Mouse (Mus musculus) right cerebral cortex, adult 2 months (tissue): ENCODE data around the gene Cpt2.

Experiments used
- DNase-seq, 2 experiments: peaks; one replicate each; pipeline ENCODE4 v3.0.0; 2021 to 2022; ENCODE audit warnings: low spot score in 2 of 2

Gene Cpt2

GRCm38 (mm10) chr4:107921152-107921695, 2.2 kb downstream of the Cpt2 start:
- no peak for DNase-seq

GRCm38 (mm10) chr4:107920336-107920735, 3.1 kb downstream of the Cpt2 start:
- no peak for DNase-seq

GRCm38 (mm10) chr4:107910020-107910419, 13.4 kb downstream of the Cpt2 start:
- no peak for DNase-seq

DNA sequence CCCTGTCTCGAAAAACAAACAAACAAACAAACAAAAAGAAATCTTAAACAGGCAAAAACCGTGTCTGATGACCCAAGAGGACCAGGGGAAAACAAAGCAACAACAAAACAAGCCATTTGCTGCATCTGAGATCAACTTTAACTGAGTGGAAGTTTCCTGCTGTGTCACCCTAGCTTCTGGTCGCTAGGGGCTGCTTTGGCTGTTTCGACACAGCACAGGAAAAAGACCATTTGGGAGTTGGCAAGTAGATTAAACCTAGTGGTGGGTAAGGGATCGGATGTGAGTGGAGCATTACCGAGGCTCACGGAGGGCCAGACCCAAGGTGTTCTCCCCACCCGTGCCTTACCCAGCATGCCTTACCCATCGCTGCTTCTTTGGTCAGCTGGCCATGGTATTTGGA, 16.8 kb downstream of the Cpt2 start:
- DNase-seq: no peak

GRCm38 (mm10) chr4:107904252-107904651, 19.2 kb downstream of the Cpt2 start:
- DNase-seq: no peak

DNA sequence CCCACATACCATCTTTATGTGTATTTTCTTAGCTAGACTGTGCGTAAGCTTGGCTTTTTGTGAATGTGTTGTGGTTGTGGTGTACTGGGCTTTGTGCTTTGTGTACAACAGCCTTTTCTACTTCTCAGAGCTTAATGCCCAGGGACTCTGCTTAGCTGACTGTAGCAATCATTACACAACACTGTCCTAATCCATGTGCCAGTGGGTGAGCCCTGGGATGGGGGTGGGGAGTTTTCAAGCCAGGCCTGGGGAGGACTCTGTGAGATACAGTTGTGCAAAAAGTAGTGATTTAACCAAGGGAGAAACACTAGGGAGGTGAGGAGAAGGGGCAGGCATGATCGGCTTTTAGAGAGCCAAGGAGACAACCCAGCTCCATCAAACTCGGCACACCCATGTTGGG, 23.2 kb downstream of the Cpt2 start:
- no peak for DNase-seq

- DNase-seq: no peak
Observed at GRCm38 (mm10) chr4:107899211-107899927, 24.0 kb downstream of the Cpt2 start.

GRCm38 (mm10) chr4:107892663-107893062, 30.7 kb downstream of the Cpt2 start:
- DNase-seq: no peak

- DNase-seq: peak; percentile 95 to 96
Observed at GRCm38 (mm10) chr4:107889731-107890432, 33.5 kb downstream of the Cpt2 start, which contains the start of gene 0610037L13Rik. 0610037L13Rik (plus strand) TSS chr4:107889813.

GRCm38 (mm10) chr4:107889385-107889730, 34.1 kb downstream of the Cpt2 start:
- no peak for DNase-seq

GRCm38 (mm10) chr4:107886371-107886770, 37.0 kb downstream of the Cpt2 start:
- DNase-seq: no peak

DNA sequence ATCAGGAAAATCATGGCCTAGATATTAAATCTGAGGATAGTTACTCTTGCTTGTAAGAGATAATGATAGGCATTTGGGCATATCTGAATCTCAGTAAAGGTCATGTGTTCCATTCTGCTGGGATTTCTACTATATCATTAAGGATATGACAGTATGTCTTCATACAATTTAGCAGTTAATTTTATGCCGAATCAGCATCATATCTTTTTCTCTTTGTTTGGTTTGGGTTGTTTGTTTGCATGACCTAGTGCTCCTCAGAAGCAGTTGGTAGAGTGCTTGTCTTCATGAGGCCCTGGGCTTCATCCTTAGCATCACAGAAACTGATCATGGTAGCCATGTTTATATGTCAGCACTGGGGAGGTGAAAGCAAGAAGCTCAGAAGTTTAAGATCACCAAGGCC, 41.8 kb downstream of the Cpt2 start:
- no peak for DNase-seq

DNA sequence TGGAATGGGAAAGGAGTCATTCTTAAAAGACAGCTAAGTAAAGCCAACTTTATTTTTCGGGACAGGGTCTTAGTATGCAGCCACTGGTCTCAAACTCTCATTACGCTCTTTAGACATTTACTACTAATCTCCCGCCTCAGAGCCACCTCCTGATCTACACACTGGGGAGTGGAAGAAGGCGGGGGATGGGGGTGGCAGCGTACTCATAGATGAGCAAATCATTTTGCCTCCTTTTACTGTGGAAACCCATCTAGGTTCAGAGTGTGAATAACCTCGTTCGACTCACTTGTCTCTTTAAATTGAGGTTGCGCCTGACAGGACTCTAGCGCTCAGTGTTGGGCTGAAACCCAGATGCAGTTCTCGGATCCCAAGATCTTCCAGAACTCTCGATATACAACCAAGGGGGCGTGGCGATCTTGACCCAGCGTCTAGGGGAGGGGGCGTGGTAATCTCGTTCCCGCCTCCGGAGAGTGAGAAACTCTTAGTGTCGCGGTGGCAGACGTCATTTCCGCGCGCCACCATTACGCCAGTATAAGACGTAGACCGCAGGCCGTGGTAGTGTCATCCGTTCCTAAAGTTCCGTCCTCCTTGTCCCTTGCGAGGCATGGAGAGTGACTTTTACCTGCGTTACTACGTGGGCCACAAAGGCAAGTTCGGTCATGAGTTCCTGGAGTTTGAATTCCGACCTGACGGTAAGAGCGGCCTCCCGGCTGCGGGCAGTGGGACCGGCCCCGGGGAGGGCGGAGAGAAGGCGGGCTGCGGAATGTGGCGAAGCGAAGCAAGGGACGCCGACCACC, 44.0 kb downstream of the Cpt2 start, which contains the start of gene Magoh:
Magoh (plus strand) TSS at position 502 of the 797 bp plus-strand sequence.
- DNase-seq: peak; percentile 97 to 99

- no peak for DNase-seq
Observed at GRCm38 (mm10) chr4:107864866-107865265, 58.5 kb downstream of the Cpt2 start.

GRCm38 (mm10) chr4:107858995-107859394, 64.4 kb downstream of the Cpt2 start:
- DNase-seq: no peak

GRCm38 (mm10) chr4:107856958-107857686, 66.3 kb downstream of the Cpt2 start:
- DNase-seq: no peak
